Mouse (Mus musculus): ENCODE measurements around the gene Mrpl12. TPM values are rescaled to one million over a fixed set of nuclear protein-coding genes. Genes with fewer than 3 reads are reported as not detected.

Mrpl12 gene
- total and polyA plus RNA-seq, 2 experiments: 46.6 to 232 TPM

DNA sequence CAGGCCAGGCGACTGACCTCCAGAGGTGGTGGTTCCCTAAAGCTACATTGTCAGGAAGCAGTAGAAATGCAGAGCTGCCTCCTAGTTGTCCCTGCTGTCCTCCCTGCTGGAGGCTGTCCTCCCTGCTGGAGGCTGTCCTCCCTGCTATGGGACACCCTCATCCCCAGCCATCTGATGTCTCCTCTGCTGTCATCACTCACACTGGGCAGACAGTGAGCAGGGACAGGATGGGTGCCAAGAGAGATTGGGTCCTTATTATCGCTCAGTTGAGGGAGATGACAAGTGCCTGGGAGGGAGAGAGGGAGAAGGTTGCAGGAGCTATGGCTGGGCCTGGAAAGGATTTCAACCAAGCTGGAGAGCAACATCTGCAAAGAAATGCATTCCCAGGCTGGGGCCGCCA, 50.7 kb downstream of the Mrpl12 start:
- no peak for DNase-seq (ENCODE audit: extremely low read depth, low read depth, low spot score)
- TF ChIP-seq CTCF (IDR thresholded peaks at IDR 0.05; ENCODE audit: low read depth, low read length) (no peak), POLR2A (IDR thresholded peaks at IDR 0.05; ENCODE audit: extremely low read depth, insufficient read depth, low read length) (no peak)
- 74% methylated on average over 3 of the region's 3 CpGs for whole genome bisulfite sequencing
- peaks cover 2% of the 10 kb centered on the region; the same call in 1 of the 2 replicates for H3K36me3 ChIP-seq (ENCODE audit: control insufficient read depth, insufficient read depth, low read length)
- H3K27me3 ChIP-seq (ENCODE audit: control insufficient read depth, insufficient read depth, low read length): no peaks in the 10 kb centered on the region
- H3K4me3 ChIP-seq (ENCODE audit: insufficient read depth, low read depth, low read length): no peak overlapping the region
- H3K79me2 ChIP-seq (ENCODE audit: control insufficient read depth, insufficient read depth, low read length): peaks cover 23% of the 10 kb centered on the region; the same call in 1 of the 2 replicates
- H3K27ac ChIP-seq (replicated peaks; ENCODE audit: insufficient read depth, low read depth, low read length): no peak overlapping the region
- H3K4me1 ChIP-seq (ENCODE audit: control insufficient read depth, insufficient read depth, low read length): peaks cover 40% of the 10 kb centered on the region
- H3K9ac ChIP-seq (ENCODE audit: low read depth, low read length): no peak overlapping the region

DNA sequence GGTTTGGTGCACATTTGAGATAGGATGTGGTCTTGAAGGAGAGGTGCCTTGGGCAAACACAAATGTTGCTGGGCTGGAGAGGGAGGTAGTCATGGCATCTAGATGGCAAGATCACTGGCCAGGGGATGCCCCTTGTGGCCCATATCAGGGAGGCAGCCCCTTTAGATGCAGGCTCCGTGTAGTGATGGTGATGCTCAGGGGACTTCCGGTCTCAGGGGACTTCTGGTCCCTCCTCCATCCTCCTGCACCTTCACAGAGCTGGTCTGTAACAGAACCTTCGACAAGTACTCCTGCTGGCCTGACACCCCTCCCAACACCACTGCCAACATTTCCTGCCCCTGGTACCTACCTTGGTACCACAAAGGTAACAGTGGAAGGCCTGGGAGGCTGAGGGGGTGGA, 51.4 kb downstream of the Mrpl12 start:
- H3K27me3 ChIP-seq (ENCODE audit: control insufficient read depth, insufficient read depth, low read length): no peaks in the 10 kb centered on the region
- no peak overlapping the region for H3K9ac ChIP-seq (ENCODE audit: low read depth, low read length)
- peaks cover 20% of the 10 kb centered on the region; the same call in 1 of the 2 replicates for H3K79me2 ChIP-seq (ENCODE audit: control insufficient read depth, insufficient read depth, low read length)
- no peak overlapping the region for H3K27ac ChIP-seq (replicated peaks; ENCODE audit: insufficient read depth, low read depth, low read length)
- TF ChIP-seq POLR2A (IDR thresholded peaks at IDR 0.05; ENCODE audit: extremely low read depth, insufficient read depth, low read length): no peak
- no peak for TF ChIP-seq CTCF (IDR thresholded peaks at IDR 0.05; ENCODE audit: low read depth, low read length)
- no peak overlapping the region for H3K4me3 ChIP-seq (ENCODE audit: insufficient read depth, low read depth, low read length)
- peaks cover 43% of the 10 kb centered on the region for H3K4me1 ChIP-seq (ENCODE audit: control insufficient read depth, insufficient read depth, low read length)
- peaks cover 2% of the 10 kb centered on the region; the same call in 1 of the 2 replicates for H3K36me3 ChIP-seq (ENCODE audit: control insufficient read depth, insufficient read depth, low read length)
- WGBS: 77% methylated on average over 3 of the region's 3 CpGs
- DNase-seq (ENCODE audit: extremely low read depth, low read depth, low spot score): no peak

GRCm38 (mm10) chr11:120538485-120538884, 54.1 kb downstream of the Mrpl12 start:
- no peak for TF ChIP-seq POLR2A (IDR thresholded peaks at IDR 0.05; ENCODE audit: extremely low read depth, insufficient read depth, low read length)
- TF ChIP-seq CTCF (IDR thresholded peaks at IDR 0.05; ENCODE audit: low read depth, low read length): no peak
- H3K79me2 ChIP-seq (ENCODE audit: control insufficient read depth, insufficient read depth, low read length): peaks cover 7% of the 10 kb centered on the region; the same call in 1 of the 2 replicates
- H3K27ac ChIP-seq (replicated peaks; ENCODE audit: insufficient read depth, low read depth, low read length): peak overlapping the region; percentile 64
- peaks cover 2% of the 10 kb centered on the region; the same call in 1 of the 2 replicates for H3K36me3 ChIP-seq (ENCODE audit: control insufficient read depth, insufficient read depth, low read length)
- peak; percentile 95 for DNase-seq (ENCODE audit: extremely low read depth, low read depth, low spot score)
- peaks cover 38% of the 10 kb centered on the region for H3K4me1 ChIP-seq (ENCODE audit: control insufficient read depth, insufficient read depth, low read length)
- H3K4me3 ChIP-seq (ENCODE audit: insufficient read depth, low read depth, low read length): no peak overlapping the region
- no peaks in the 10 kb centered on the region for H3K27me3 ChIP-seq (ENCODE audit: control insufficient read depth, insufficient read depth, low read length)
- WGBS: 8% methylated on average over 3 of the region's 3 CpGs
- H3K9ac ChIP-seq (ENCODE audit: low read depth, low read length): peak overlapping the region; percentile 10

Other genes with a start within 250 kb of the Mrpl12 start
- 68.0 and 123 TPM in 2 replicates for gene Actg1, start 136.1 kb upstream of the Mrpl12 start, total RNA-seq (2014; rRNA removed)
- 158 and 177 TPM in 2 replicates for gene Actg1, start 136.1 kb upstream of the Mrpl12 start, polyA plus RNA-seq (2012; rRNA removed)
- gene Fscn2, start 123.1 kb upstream of the Mrpl12 start, total RNA-seq (2014; rRNA removed): not detected in 2 replicates
- gene Fscn2, start 123.1 kb upstream of the Mrpl12 start, polyA plus RNA-seq (2012; rRNA removed): not detected in 2 replicates
- 3.2 and 5.4 TPM in 2 replicates for gene Faap100, start 105.8 kb upstream of the Mrpl12 start, total RNA-seq (2014; rRNA removed)
- 10.8 and 14.9 TPM in 2 replicates for gene Faap100, start 105.8 kb upstream of the Mrpl12 start, polyA plus RNA-seq (2012; rRNA removed)
- gene Nploc4, start 46.9 kb upstream of the Mrpl12 start, total RNA-seq (2014; rRNA removed): 24.6 and 37.9 TPM in 2 replicates
- 51.5 and 58.9 TPM in 2 replicates for gene Nploc4, start 46.9 kb upstream of the Mrpl12 start, polyA plus RNA-seq (2012; rRNA removed)
- gene Tspan10, start 42.0 kb upstream of the Mrpl12 start, total RNA-seq (2014; rRNA removed): not detected in 2 replicates
- 0.05 TPM in 2 replicates for gene Tspan10, start 42.0 kb upstream of the Mrpl12 start, polyA plus RNA-seq (2012; rRNA removed)
- gene Pde6g, start 31.1 kb upstream of the Mrpl12 start, total RNA-seq (2014; rRNA removed): 0.46 and 0.81 TPM in 2 replicates
- 0.98 and 1.8 TPM in 2 replicates for gene Pde6g, start 31.1 kb upstream of the Mrpl12 start, polyA plus RNA-seq (2012; rRNA removed)
- 20.7 and 28.9 TPM in 2 replicates for gene Oxld1, start 26.5 kb upstream of the Mrpl12 start, total RNA-seq (2014; rRNA removed)
- 29.2 and 32.6 TPM in 2 replicates for gene Oxld1, start 26.5 kb upstream of the Mrpl12 start, polyA plus RNA-seq (2012; rRNA removed)
- gene Ccdc137, start 26.5 kb upstream of the Mrpl12 start, total RNA-seq (2014; rRNA removed): 4.6 and 5.7 TPM in 2 replicates
- 5.8 and 8.7 TPM in 2 replicates for gene Ccdc137, start 26.5 kb upstream of the Mrpl12 start, polyA plus RNA-seq (2012; rRNA removed)
- 9.5 and 9.6 TPM in 2 replicates for gene Arl16, start 17.0 kb upstream of the Mrpl12 start, total RNA-seq (2014; rRNA removed)
- 12.2 and 14.8 TPM in 2 replicates for gene Arl16, start 17.0 kb upstream of the Mrpl12 start, polyA plus RNA-seq (2012; rRNA removed)
- 121 and 135 TPM in 2 replicates for gene Slc25a10, start 7.2 kb downstream of the Mrpl12 start, total RNA-seq (2014; rRNA removed)
- 445 and 478 TPM in 2 replicates for gene Slc25a10, start 7.2 kb downstream of the Mrpl12 start, polyA plus RNA-seq (2012; rRNA removed)
- gene Gcgr, start 46.1 kb downstream of the Mrpl12 start, total RNA-seq (2014; rRNA removed): 135 and 143 TPM in 2 replicates
- 542 and 561 TPM in 2 replicates for gene Gcgr, start 46.1 kb downstream of the Mrpl12 start, polyA plus RNA-seq (2012; rRNA removed)
- 11.7 and 13.6 TPM in 2 replicates for gene Mcrip1, start 65.1 kb downstream of the Mrpl12 start, total RNA-seq (2014; rRNA removed)
- 36.8 and 44.4 TPM in 2 replicates for gene Mcrip1, start 65.1 kb downstream of the Mrpl12 start, polyA plus RNA-seq (2012; rRNA removed)
- gene Ppp1r27, start 66.5 kb downstream of the Mrpl12 start, total RNA-seq (2014; rRNA removed): 0.28 TPM in 1 of 2 replicates, not detected in the other
- not detected in 2 replicates for gene Ppp1r27, start 66.5 kb downstream of the Mrpl12 start, polyA plus RNA-seq (2012; rRNA removed)
- 933 and 951 TPM in 2 replicates for gene P4hb, start 88.6 kb downstream of the Mrpl12 start, total RNA-seq (2014; rRNA removed)
- 683 and 737 TPM in 2 replicates for gene P4hb, start 88.6 kb downstream of the Mrpl12 start, polyA plus RNA-seq (2012; rRNA removed)
- gene Arhgdia, start 97.0 kb downstream of the Mrpl12 start, total RNA-seq (2014; rRNA removed): 14.9 and 22.3 TPM in 2 replicates
- gene Arhgdia, start 97.0 kb downstream of the Mrpl12 start, polyA plus RNA-seq (2012; rRNA removed): 142 and 188 TPM in 2 replicates
- gene Alyref, start 113.8 kb downstream of the Mrpl12 start, total RNA-seq (2014; rRNA removed): 33.8 and 34.5 TPM in 2 replicates
- 12.6 and 12.9 TPM in 2 replicates for gene Alyref, start 113.8 kb downstream of the Mrpl12 start, polyA plus RNA-seq (2012; rRNA removed)
- gene Anapc11, start 113.8 kb downstream of the Mrpl12 start, total RNA-seq (2014; rRNA removed): 8.9 and 12.8 TPM in 2 replicates
- 57.0 and 59.4 TPM in 2 replicates for gene Anapc11, start 113.8 kb downstream of the Mrpl12 start, polyA plus RNA-seq (2012; rRNA removed)
- gene Npb, start 123.9 kb downstream of the Mrpl12 start, total RNA-seq (2014; rRNA removed): not detected in 2 replicates
- gene Npb, start 123.9 kb downstream of the Mrpl12 start, polyA plus RNA-seq (2012; rRNA removed): 2.0 and 2.7 TPM in 2 replicates
- gene Pcyt2, start 133.3 kb downstream of the Mrpl12 start, total RNA-seq (2014; rRNA removed): 494 and 540 TPM in 2 replicates
- gene Pcyt2, start 133.3 kb downstream of the Mrpl12 start, polyA plus RNA-seq (2012; rRNA removed): 1,294 and 1,652 TPM in 2 replicates
- gene Sirt7, start 140.6 kb downstream of the Mrpl12 start, total RNA-seq (2014; rRNA removed): 31.1 and 36.3 TPM in 2 replicates
- gene Sirt7, start 140.6 kb downstream of the Mrpl12 start, polyA plus RNA-seq (2012; rRNA removed): 69.7 and 72.1 TPM in 2 replicates
- gene Mafg, start 149.0 kb downstream of the Mrpl12 start, total RNA-seq (2014; rRNA removed): 41.9 and 44.2 TPM in 2 replicates
- 60.5 and 64.2 TPM in 2 replicates for gene Mafg, start 149.0 kb downstream of the Mrpl12 start, polyA plus RNA-seq (2012; rRNA removed)
- 0.47 and 2.6 TPM in 2 replicates for gene Pycr1, start 159.2 kb downstream of the Mrpl12 start, total RNA-seq (2014; rRNA removed)
- 0.25 and 0.61 TPM in 2 replicates for gene Pycr1, start 159.2 kb downstream of the Mrpl12 start, polyA plus RNA-seq (2012; rRNA removed)
- not detected in 2 replicates for gene Myadml2, start 163.5 kb downstream of the Mrpl12 start, total RNA-seq (2014; rRNA removed)
- gene Myadml2, start 163.5 kb downstream of the Mrpl12 start, polyA plus RNA-seq (2012; rRNA removed): not detected in 2 replicates
- gene Notum, start 176.6 kb downstream of the Mrpl12 start, total RNA-seq (2014; rRNA removed): 29.8 and 34.9 TPM in 2 replicates
- gene Notum, start 176.6 kb downstream of the Mrpl12 start, polyA plus RNA-seq (2012; rRNA removed): 56.0 and 61.6 TPM in 2 replicates
- 49.3 and 56.6 TPM in 2 replicates for gene Aspscr1, start 188.4 kb downstream of the Mrpl12 start, total RNA-seq (2014; rRNA removed)
- 131 and 142 TPM in 2 replicates for gene Aspscr1, start 188.4 kb downstream of the Mrpl12 start, polyA plus RNA-seq (2012; rRNA removed)
- gene Cenpx, start 229.1 kb downstream of the Mrpl12 start, total RNA-seq (2014; rRNA removed): 20.3 and 20.5 TPM in 2 replicates
- gene Cenpx, start 229.1 kb downstream of the Mrpl12 start, polyA plus RNA-seq (2012; rRNA removed): 63.4 and 74.6 TPM in 2 replicates
- 4.4 and 5.1 TPM in 2 replicates for gene Lrrc45, start 229.3 kb downstream of the Mrpl12 start, total RNA-seq (2014; rRNA removed)
- 7.4 and 9.8 TPM in 2 replicates for gene Lrrc45, start 229.3 kb downstream of the Mrpl12 start, polyA plus RNA-seq (2012; rRNA removed)
- gene Rac3, start 236.9 kb downstream of the Mrpl12 start, total RNA-seq (2014; rRNA removed): 0.20 and 0.55 TPM in 2 replicates
- 0.72 and 1.1 TPM in 2 replicates for gene Rac3, start 236.9 kb downstream of the Mrpl12 start, polyA plus RNA-seq (2012; rRNA removed)
- 215 and 230 TPM in 2 replicates for gene Dcxr, start 242.7 kb downstream of the Mrpl12 start, total RNA-seq (2014; rRNA removed)
- gene Dcxr, start 242.7 kb downstream of the Mrpl12 start, polyA plus RNA-seq (2012; rRNA removed): 512 and 554 TPM in 2 replicates
- not detected in 2 replicates for gene Cbr2, start 247.5 kb downstream of the Mrpl12 start, total RNA-seq (2014; rRNA removed)
- 0.28 and 0.86 TPM in 2 replicates for gene Cbr2, start 247.5 kb downstream of the Mrpl12 start, polyA plus RNA-seq (2012; rRNA removed)